Mouse (Mus musculus) lung, postnatal 0 days (tissue): ENCODE results near the gene Ppp2r5b. TPM values are rescaled to one million over a fixed set of nuclear protein-coding genes. Genes with fewer than 3 reads are reported as not detected.

Experiments used
- ATAC-seq: fragments of 200-750 bp; cut with Nextera tagmentation; 2 replicates; pipeline ENCODE4 v1.8.0; 2017; ENCODE audit warnings: moderate library complexity
- DNase-seq: peaks from one replicate; pipeline ENCODE4 v3.0.0-alpha.2; 2016; ENCODE audit warnings: low spot score
- H3K27ac ChIP-seq: fragments of 300-500 bp; sonication (generic); 2 replicates; pipeline ENCODE4 v1.5.1; 2014; ENCODE audit warnings: antibody characterized with exemption, mild to moderate bottlenecking, low read length, mixed read lengths
- H3K27me3 ChIP-seq: fragments of 300-500 bp; sonication (generic); replicated peaks from 2 replicates; pipeline ENCODE4 v1.6.1; 2014; ENCODE audit warnings: low read length, mixed read lengths; ENCODE audit not compliant: insufficient read depth
- H3K36me3 ChIP-seq: fragments of 300-500 bp; sonication (generic); 2 replicates; pipeline ENCODE4 v1.6.1; 2014; ENCODE audit warnings: low read length, mixed read lengths; ENCODE audit not compliant: insufficient read depth
- H3K4me1 ChIP-seq: fragments of 300-500 bp; sonication (generic); 2 replicates; pipeline ENCODE4 v1.6.1; 2014; ENCODE audit warnings: antibody characterized with exemption, low read depth, low read length, mixed read lengths; ENCODE audit not compliant: insufficient read depth
- H3K4me2 ChIP-seq: fragments of 300-500 bp; sonication (generic); replicated peaks from 2 replicates; pipeline ENCODE4 v1.6.1; 2014; ENCODE audit warnings: low read depth, mild to moderate bottlenecking, low read length, moderate library complexity, mixed read lengths
- H3K4me3 ChIP-seq: fragments of 300-500 bp; sonication (generic); 2 replicates; pipeline ENCODE4 v1.5.1; 2014; ENCODE audit warnings: low read depth, low read length
- H3K9ac ChIP-seq: fragments of 300-500 bp; sonication (generic); replicated peaks from 2 replicates; pipeline ENCODE4 v1.6.1; 2014; ENCODE audit warnings: low read depth, mild to moderate bottlenecking
- H3K9me3 ChIP-seq: fragments of 300-500 bp; sonication (generic); 2 replicates; pipeline ENCODE4 v1.6.1; 2016; ENCODE audit warnings: low read length, mixed read lengths
- CTCF ChIP-seq: IDR thresholded peaks from 2 replicates; pipeline ENCODE4 v1.5.1; 2016; ENCODE audit warnings: antibody characterized with exemption, mild to moderate bottlenecking
- EP300 ChIP-seq: IDR thresholded peaks from 2 replicates; pipeline ENCODE4 v1.6.1; 2016; ENCODE audit warnings: antibody characterized with exemption, mild to moderate bottlenecking, control low read depth
- WGBS: fragments of 180-500 bp; shearing (Covaris S2); extraction: QIAGEN DNeasy Blood & Tissue Kit; methylation state at CpG from one replicate; pipeline ENCODE4 v1.1.7; 2014; 5-methylcytosine and 5-hydroxymethylcytosine counted together
- polyA plus RNA-seq: library from polyadenylated mRNA; unstranded; fragments of >200 nt; fragmentation: Nextera tagmentation; extraction: Ambion mirVana; gene quantifications from 2 replicates; pipeline ENCODE4 v1.2.1, GENCODE M21; 2015

The Ppp2r5b gene
- polyA plus RNA-seq, 1 experiment from 2014 or later, result 21.6 TPM

DNA sequence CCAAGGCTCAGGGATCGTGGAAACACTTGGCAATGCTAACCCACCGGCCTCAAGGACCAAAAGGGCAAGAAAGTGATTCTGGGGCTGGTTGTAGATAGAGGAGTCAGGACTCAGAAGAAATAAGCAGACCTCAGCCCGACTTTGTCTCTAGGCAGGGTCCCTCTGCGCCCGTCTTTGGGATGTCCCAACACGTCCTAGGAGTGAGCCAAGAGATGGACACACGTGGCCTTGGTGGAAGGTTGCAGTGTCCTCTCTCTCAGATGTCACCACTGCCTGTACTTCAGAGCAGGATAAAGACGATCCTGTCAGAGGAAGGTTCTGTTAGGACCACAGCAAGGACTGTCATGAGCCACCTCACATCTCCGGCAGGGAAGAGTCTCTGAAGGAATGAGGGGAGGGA lies 35.0 kb upstream of the Ppp2r5b start:
- Histone ChIP-seq H3K9ac (no peak overlapping the region), H3K4me1 (peaks cover 4% of the 10 kb centered on the region; the same call in 1 of the 2 replicates), H3K4me3 (no peak overlapping the region), H3K9me3 (no peaks in the 10 kb centered on the region), H3K4me2 (no peak overlapping the region), H3K27me3 (no peaks in the 10 kb centered on the region), H3K27ac (no peak overlapping the region), H3K36me3 (no peaks in the 10 kb centered on the region)
- no peak for TF ChIP-seq EP300
- no peak for TF ChIP-seq CTCF
- 65% methylated on average over 9 of the region's 9 CpGs for WGBS
- DNase-seq (no peak), ATAC-seq (no peak)

DNA sequence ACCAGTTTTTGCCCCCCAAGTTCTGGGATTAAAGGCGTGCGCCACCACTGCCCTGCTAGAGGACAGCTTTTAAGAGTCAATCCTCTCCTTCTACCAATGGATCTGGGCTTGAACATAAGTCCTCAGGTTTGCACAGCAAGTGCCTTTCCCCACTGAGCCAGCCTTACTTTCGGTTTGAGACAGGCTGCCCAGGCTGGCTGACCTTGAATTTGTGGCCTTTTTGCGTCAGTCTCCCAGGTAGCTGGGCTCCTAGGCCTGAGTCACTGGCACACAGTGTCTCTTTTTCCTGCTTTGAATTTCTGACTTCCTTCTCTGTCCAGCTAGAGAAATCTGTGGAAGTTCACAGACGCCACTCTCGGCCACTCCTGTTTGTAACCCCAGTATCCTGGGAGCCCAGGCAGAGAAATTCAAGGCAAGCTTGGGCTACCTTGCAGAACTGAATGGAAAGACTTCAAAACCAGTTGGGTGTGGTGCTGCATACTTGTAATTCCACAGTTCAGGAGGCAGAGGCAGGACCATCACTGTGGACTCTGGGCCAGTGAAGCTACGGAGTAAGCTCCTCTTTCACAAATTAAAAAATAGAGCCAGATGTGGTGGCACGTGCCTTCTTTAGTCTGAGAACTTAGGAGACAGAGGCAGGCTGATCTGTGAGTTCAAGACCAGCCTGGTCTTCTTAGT lies 34.3 kb upstream of the Ppp2r5b start:
- Histone ChIP-seq H3K4me3 (no peak overlapping the region), H3K27ac (no peak overlapping the region), H3K9ac (no peak overlapping the region), H3K4me1 (peaks cover 2% of the 10 kb centered on the region; the same call in 1 of the 2 replicates), H3K36me3 (no peaks in the 10 kb centered on the region), H3K27me3 (no peaks in the 10 kb centered on the region), H3K4me2 (no peak overlapping the region), H3K9me3 (no peaks in the 10 kb centered on the region)
- no peak for TF ChIP-seq EP300
- no peak for TF ChIP-seq CTCF
- 85% methylated on average over 8 of the region's 8 CpGs for WGBS
- no peak for DNase-seq
- ATAC-seq, result no peak

GRCm38 (mm10) chr19:6268670-6269132 lies 33.0 kb upstream of the Ppp2r5b start:
- Histone ChIP-seq H3K4me3 (no peak overlapping the region), H3K9me3 (no peaks in the 10 kb centered on the region), H3K36me3 (no peaks in the 10 kb centered on the region), H3K27ac (peak overlapping the region; percentile 14; the same call in 1 of the 2 replicates), H3K4me2 (no peak overlapping the region), H3K4me1 (peaks cover 2% of the 10 kb centered on the region; the same call in 1 of the 2 replicates), H3K27me3 (no peaks in the 10 kb centered on the region), H3K9ac (no peak overlapping the region)
- TF ChIP-seq CTCF, result no peak
- peak; percentile 85 for TF ChIP-seq EP300
- ATAC-seq (peak; percentile 71), DNase-seq (peak; percentile 94)
- WGBS, result 54% methylated on average over 7 of the region's 7 CpGs

DNA sequence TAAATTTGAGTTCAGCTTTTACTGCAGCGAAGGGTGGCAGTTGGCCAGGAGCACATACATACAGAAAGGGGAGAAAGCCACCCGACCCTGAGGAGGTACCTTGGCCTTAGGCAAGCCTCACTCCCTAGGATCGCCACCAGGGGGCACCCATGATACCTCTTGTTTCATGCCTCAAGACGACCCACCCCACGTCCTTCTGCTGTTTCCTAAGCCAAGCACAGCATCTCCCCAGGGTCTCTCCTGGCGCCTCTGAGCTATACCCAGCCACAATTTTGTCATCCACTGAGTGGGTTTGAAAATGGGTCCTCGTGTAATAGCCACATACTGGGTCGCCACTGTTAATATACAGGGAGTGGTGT lies 32.5 kb upstream of the Ppp2r5b start:
- ATAC-seq (peak; percentile 68), DNase-seq (peak; percentile 92)

DNA sequence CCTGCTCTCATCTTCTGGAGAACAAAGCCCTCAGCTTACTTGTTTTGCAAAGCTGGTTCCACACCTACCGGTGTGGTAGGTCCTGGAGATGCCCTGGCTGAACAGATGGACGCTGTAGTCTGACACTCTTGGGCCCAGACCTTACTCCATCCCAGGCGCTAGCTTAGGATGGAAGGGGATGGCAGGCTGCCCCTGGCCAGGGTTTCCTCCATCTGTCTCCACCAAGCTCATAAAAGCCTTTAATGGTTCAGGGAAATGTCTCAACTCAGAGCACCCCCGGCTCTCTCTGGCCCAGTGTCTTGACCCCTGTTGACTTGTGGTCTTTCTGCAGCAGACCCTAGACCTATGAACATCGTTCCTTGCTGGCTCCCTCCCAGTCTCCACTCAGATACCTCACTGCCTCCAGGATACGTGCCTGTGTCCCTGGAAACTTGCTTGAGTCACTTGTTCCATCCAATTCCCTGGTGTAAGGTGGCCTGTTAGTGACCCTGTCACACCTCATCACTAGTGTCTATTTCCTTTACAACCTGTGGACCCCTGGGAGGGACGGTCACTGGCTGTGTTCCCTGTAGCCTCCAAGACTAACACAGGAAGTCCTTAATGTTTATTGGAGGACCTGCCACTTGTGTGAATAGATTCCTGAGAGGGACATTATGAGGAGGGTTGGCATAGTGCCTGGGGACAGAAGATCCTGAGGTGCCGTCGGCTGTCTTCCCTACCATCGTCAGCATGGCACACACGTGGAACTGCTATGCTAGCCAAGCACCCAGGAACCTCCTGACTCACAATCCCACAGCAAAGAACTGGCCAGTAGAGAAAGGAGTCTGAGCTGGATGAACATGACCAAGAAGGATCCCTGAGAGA lies 31.9 kb upstream of the Ppp2r5b start:
- H3K9ac ChIP-seq, result no peak overlapping the region
- ATAC-seq (peak; percentile 21), DNase-seq (peak; percentile 67)
- H3K4me2 ChIP-seq, result no peak overlapping the region
- no peak overlapping the region for H3K4me3 ChIP-seq
- H3K9me3 ChIP-seq, result no peaks in the 10 kb centered on the region
- no peak for TF ChIP-seq CTCF
- peak; percentile 51 for TF ChIP-seq EP300
- no peaks in the 10 kb centered on the region for H3K36me3 ChIP-seq
- no peaks in the 10 kb centered on the region for H3K27me3 ChIP-seq
- WGBS, result 26% methylated on average over 11 of the region's 11 CpGs
- peaks cover 2% of the 10 kb centered on the region; the same call in 1 of the 2 replicates for H3K4me1 ChIP-seq
- H3K27ac ChIP-seq, result peak overlapping the region; percentile 49

More for the DNA sequence above, 32.5 kb upstream of the Ppp2r5b start:
- H3K9me3 ChIP-seq, result no peaks in the 10 kb centered on the region
- 7% methylated on average over 8 of the region's 8 CpGs for WGBS
- no peak overlapping the region for H3K9ac ChIP-seq
- H3K4me2 ChIP-seq, result no peak overlapping the region
- no peaks in the 10 kb centered on the region for H3K36me3 ChIP-seq
- peak; percentile 94 for TF ChIP-seq CTCF
- no peak for TF ChIP-seq EP300
- H3K27me3 ChIP-seq, result no peaks in the 10 kb centered on the region
- H3K27ac ChIP-seq, result peak overlapping the region; percentile 49
- H3K4me3 ChIP-seq, result no peak overlapping the region
- peaks cover 2% of the 10 kb centered on the region; the same call in 1 of the 2 replicates for H3K4me1 ChIP-seq

GRCm38 (mm10) chr19:6265727-6266182 lies 30.1 kb upstream of the Ppp2r5b start:
- no peak for DNase-seq

More at GRCm38 (mm10) chr19:6265727-6266182, 30.1 kb upstream of the Ppp2r5b start:
- Histone ChIP-seq H3K27ac (no peak overlapping the region), H3K27me3 (no peaks in the 10 kb centered on the region), H3K4me3 (no peak overlapping the region), H3K36me3 (peaks cover 3% of the 10 kb centered on the region; the same call in 1 of the 2 replicates), H3K9ac (no peak overlapping the region), H3K4me2 (no peak overlapping the region), H3K9me3 (no peaks in the 10 kb centered on the region), H3K4me1 (no peaks in the 10 kb centered on the region; the same call in 1 of the 2 replicates)
- ATAC-seq, result no peak
- WGBS, result 66% methylated on average over 6 of the region's 6 CpGs
- TF ChIP-seq EP300 (no peak), CTCF (peak; percentile 44)
